Mouse (Mus musculus): Measurements from ENCODE around the gene Metap2. TPM values are rescaled to one million over a fixed set of nuclear protein-coding genes. Genes with fewer than 3 reads are reported as not detected.
A peak's percentile ranks its signal among the peaks of the same experiment; 100 is the strongest.

The Metap2 gene
- total RNA-seq, 2 experiments from 2014 or later: 173 to 183 TPM

GRCm38 (mm10) chr10:93912136-93912855 lies 15.4 kb upstream of the Metap2 start:
- DNase-seq (ENCODE audit: low spot score in 2 of 2): no peak

- DNase-seq (ENCODE audit: low spot score in 2 of 2): no peak
Observed at GRCm38 (mm10) chr10:93911326-93911725, 14.4 kb upstream of the Metap2 start.

- DNase-seq (ENCODE audit: low spot score in 2 of 2): no peak
Observed at GRCm38 (mm10) chr10:93909811-93910446, 13.0 kb upstream of the Metap2 start.

DNA sequence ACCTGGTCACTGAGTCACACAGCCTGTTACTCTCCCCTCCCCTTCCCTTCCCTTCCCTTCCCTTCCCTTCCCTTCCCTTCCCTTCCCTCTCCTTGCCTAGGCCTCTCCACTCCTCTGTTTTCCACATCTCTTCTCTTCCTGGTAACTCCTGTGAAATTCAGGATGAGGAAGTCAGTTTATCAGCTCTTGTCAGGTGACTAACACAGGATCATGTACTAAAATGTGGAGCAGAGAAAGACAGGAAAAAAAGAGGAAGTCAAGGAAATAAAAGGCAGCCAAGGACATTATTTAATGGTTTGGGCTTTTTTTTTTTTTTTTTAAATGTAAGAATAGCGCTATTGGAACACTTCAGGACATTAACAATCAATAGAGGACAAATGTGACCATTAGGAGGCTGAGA lies 12.1 kb upstream of the Metap2 start:
- no peak for DNase-seq (ENCODE audit: low spot score in 2 of 2)

- DNase-seq (ENCODE audit: low spot score in 2 of 2): no peak
Observed at GRCm38 (mm10) chr10:93908540-93908939, 11.6 kb upstream of the Metap2 start.

GRCm38 (mm10) chr10:93907376-93907775 lies 10.5 kb upstream of the Metap2 start:
- no peak for DNase-seq (ENCODE audit: low spot score in 2 of 2)

DNA sequence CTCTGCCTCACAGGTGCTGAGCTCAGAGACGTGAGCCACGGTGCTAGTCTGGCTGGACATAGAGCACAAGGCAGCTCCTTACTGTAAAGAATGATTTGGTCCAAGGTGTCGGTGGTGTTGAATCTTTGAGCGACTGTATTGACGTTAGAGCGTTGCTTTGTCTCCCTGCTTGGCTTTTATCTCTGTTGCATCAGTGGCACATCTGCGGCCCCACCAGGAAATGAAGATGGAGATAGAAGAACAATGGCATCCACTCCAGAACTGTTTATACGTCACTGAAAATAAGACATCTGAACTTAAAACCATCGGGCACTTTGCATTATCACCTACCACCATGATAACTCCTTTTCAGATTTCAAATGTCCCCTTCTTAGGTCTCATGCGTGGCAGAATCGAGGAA lies 3.0 kb upstream of the Metap2 start:
- no peak for DNase-seq (ENCODE audit: low spot score in 2 of 2)

- no peak for DNase-seq (ENCODE audit: low spot score in 2 of 2)
Observed at GRCm38 (mm10) chr10:93899303-93899702, 2.4 kb upstream of the Metap2 start.

DNA sequence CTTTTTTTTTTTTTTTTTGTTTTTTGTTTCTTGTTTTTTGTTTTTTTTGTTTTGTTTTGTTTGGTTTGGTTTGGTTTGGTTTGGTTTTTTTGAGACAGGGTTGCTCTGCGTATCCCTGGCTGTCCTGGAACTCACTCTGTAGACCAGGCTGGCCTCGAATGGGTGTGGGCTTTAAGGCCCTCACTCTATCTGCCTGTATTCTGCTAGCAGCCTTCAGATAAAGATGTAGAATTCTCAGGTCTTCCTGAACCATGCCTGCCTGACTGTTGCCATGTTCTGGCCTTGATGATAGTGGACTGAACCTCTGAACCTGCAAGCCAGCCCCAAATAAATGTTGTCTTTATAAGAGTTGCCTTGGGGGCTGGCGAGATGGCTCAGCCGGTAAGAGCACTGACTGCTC lies 4.3 kb downstream of the Metap2 start:
- no peak for DNase-seq (ENCODE audit: low spot score in 2 of 2)

- no peak for DNase-seq (ENCODE audit: low spot score in 2 of 2)
Observed at GRCm38 (mm10) chr10:93891031-93891430, 5.9 kb downstream of the Metap2 start.

DNA sequence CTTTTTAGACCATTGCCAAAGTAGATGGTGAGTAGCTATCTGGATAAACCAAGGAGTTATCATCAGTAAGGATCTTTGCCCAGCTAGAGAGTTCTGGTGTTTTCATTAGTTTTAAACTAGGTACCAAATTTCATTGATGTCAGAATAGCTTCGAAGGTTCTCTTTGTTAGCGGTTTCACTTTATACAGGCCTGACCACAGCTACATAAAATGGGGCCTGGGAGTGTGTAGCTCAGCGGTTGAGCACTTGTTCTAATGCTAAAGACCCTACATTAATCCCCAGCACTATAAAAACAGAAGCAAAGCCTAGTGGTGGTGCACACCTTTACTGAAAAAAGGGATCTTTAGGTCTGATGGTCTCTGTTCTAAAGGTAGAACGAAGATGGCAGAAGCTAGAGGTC lies 6.3 kb downstream of the Metap2 start:
- no peak for DNase-seq (ENCODE audit: low spot score in 2 of 2)

- DNase-seq (ENCODE audit: low spot score in 2 of 2): peak in 1 of 2 experiments; percentile 16
Observed at GRCm38 (mm10) chr10:93889976-93890375, 6.9 kb downstream of the Metap2 start.

- peak; percentile 79 to 87 for DNase-seq (ENCODE audit: low spot score in 2 of 2)
Observed at GRCm38 (mm10) chr10:93889579-93889950, 7.3 kb downstream of the Metap2 start.

DNA sequence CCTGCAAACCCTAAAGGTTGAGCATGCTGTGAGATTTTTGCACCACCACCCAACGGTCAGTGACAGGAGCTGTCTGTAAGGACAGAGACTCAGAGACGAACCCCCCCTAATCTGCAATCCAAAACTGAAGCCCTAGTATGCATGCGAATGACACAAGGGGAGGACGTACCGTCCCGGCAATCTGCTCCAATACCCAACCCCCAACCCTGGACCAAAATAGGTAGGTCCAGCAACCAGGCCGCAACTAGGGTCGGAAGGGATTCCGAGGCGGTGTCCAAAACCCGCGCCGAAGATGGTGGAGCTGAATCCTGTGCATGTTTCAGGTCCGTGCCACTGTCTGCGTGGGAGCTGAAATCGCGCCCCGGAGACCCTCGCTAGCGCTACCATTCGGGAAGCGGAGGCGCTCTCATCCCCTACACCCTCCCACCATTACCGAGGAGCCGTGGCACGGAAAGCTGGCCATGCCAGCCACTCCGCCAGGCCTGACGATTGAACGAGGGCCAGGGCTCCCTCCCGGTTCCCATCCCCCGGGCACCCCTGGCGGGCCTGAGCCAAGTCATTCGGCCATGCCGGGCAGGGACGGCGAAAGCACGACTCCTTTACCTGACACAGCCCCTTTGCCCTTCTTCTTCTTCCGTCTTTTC lies 7.8 kb downstream of the Metap2 start:
- peak; percentile 24 to 55 for DNase-seq (ENCODE audit: low spot score in 2 of 2)

DNA sequence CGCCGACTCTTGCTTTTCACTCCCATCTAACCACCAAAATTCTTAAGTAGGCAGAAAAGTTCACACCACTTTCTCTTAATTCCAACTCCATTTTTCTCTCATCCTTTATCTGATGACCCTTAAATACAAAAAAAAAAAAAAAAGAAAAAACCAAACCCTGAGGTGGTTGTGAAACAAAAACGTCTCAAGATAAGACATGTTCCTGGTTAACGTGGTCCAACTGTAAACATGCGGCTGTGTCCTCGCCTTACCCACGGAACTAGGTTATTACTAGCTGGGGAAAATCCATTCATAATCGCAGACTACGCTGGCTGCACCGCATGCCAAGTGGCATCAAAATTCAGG lies 8.3 kb downstream of the Metap2 start:
- DNase-seq (ENCODE audit: low spot score in 2 of 2): no peak

DNA sequence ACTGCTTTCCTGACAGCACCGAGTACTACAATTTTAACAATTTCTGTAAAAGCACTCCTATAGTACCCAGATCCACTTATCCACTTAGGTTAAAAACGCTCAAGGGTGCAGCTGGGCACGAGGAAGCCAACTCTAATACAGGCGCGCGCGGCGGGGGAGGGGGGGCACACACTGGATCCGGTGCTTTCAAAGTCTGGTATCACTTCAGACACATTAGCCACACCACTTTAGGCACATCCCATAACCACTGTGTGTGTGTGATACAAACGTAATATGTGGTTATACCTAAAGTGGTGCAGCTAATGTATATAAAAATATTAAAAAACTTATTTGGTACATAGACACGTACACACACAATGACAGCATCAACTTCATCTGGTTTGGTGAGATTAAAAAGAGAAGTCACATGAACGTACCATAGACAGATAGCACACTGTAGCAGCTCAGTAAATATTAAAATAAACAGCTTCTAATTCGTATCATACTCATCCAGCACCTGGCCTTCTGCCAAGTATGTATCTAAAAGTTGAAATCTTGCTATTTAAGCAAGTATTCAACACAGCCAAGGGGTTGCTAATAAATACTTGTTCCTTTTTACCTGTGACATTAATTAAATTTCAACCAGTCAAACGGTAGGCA lies 10.9 kb downstream of the Metap2 start:
- DNase-seq (ENCODE audit: low spot score in 2 of 2): no peak

- no peak for DNase-seq (ENCODE audit: low spot score in 2 of 2)
Observed at GRCm38 (mm10) chr10:93882738-93883364, 14.0 kb downstream of the Metap2 start.

GRCm38 (mm10) chr10:93881918-93882317 lies 15.0 kb downstream of the Metap2 start:
- no peak for DNase-seq (ENCODE audit: low spot score in 2 of 2)

DNA sequence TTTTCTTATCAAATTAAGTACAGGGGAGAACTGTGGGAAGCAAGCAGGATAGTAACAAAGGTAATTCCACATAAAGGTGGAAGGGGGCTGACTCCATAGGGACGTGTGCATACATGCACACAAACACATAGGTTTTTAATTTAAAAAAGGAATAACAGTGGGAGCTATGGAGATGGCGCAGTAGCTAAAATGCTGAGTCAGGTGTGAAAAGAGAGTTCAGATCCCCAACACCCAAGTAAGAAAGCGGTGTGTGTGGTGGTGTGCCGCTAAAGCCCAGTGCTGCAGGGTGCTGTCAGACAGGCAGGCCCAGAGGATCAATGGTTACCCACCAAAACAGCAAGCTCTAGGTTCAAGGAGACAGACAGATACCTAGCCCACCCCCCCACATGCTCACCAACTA lies 18.2 kb downstream of the Metap2 start:
- no peak for DNase-seq (ENCODE audit: low spot score in 2 of 2)

GRCm38 (mm10) chr10:93876772-93877171 lies 20.1 kb downstream of the Metap2 start:
- no peak for DNase-seq (ENCODE audit: low spot score in 2 of 2)

DNA sequence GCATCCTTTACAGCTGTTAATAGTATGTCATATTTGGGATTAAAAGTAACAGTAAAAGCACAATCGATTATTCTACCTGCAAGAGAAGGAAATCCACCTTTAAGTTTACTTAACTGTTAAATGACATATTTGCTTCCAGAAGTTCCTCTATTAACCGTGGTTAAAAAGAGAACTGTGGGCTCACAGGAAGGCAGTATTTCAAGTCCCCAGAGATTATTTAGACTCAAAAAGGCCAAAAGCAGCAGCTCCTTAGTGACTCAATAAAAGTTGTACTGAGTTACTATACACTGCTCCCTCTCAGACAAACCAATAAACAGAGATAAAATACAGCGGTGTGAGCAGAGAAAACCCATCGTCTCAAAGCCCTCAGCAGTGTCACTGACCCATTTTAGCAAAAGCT lies 28.0 kb downstream of the Metap2 start:
- no peak for DNase-seq (ENCODE audit: low spot score in 2 of 2)

GRCm38 (mm10) chr10:93868401-93868800 lies 28.5 kb downstream of the Metap2 start:
- DNase-seq (ENCODE audit: low spot score in 2 of 2): no peak

Data from gastrocnemius, postnatal 4 days (tissue).